Mouse (Mus musculus): ENCODE measurements around the gene Tyw5.

The Tyw5 gene

GRCm38 (mm10) chr1:57386519-57386918, 20.4 kb downstream of the Tyw5 start:
- no peak for DNase-seq

- DNase-seq, result peak; percentile 92
Measured at GRCm38 (mm10) chr1:57377376-57378341, 29.2 kb downstream of the Tyw5 start, which contains the start of gene 1700066M21Rik. 1700066M21Rik (plus strand) TSS chr1:57377620.

- no peak for DNase-seq
Measured at GRCm38 (mm10) chr1:57376806-57377205, 30.1 kb downstream of the Tyw5 start.

GRCm38 (mm10) chr1:57375276-57375675, 31.6 kb downstream of the Tyw5 start:
- DNase-seq, result no peak

GRCm38 (mm10) chr1:57370451-57370850, 36.5 kb downstream of the Tyw5 start:
- no peak for DNase-seq

GRCm38 (mm10) chr1:57369111-57369510, 37.8 kb downstream of the Tyw5 start:
- no peak for DNase-seq

GRCm38 (mm10) chr1:57367446-57367845, 39.5 kb downstream of the Tyw5 start:
- no peak for DNase-seq

GRCm38 (mm10) chr1:57358546-57358945, 48.4 kb downstream of the Tyw5 start:
- DNase-seq, result no peak

- DNase-seq, result no peak
Measured at GRCm38 (mm10) chr1:57351941-57352340, 55.0 kb downstream of the Tyw5 start.

GRCm38 (mm10) chr1:57347487-57347886, 59.4 kb downstream of the Tyw5 start:
- no peak for DNase-seq

GRCm38 (mm10) chr1:57341197-57341596, 65.7 kb downstream of the Tyw5 start:
- no peak for DNase-seq

- DNase-seq, result peak; percentile 14
Measured at GRCm38 (mm10) chr1:57339156-57339796, 67.6 kb downstream of the Tyw5 start.

Measured in cerebellum, adult 9-10 months (tissue).